Mouse (Mus musculus): ENCODE data around the gene Prkcg.

GRCm38 (mm10) chr7:3331171-3331570 lies 42.2 kb downstream of the Prkcg start:
- TF ChIP-seq CTCF (IDR thresholded peaks at IDR 0.05; ENCODE audit: low read depth) (no peak), EP300 (IDR thresholded peaks at IDR 0.05; ENCODE audit: low read depth) (peak; percentile 42; the same call in 1 of the 2 replicates)

Data from liver, postnatal 0 days (tissue).